Mouse (Mus musculus) kidney, postnatal 25 days (tissue): Measurements from ENCODE around the gene Sfpq.
"Not testable (repeated sequence)": the region's sequence is repeated elsewhere in the genome, so short reads cannot be mapped to it uniquely, and the experiment has no call there.

Experiments
- DNase-seq, 2 experiments: peaks; one replicate each; pipeline ENCODE4 v3.0.0; 2021; ENCODE audit warnings: mixed read lengths in 2 of 2

The Sfpq gene

GRCm38 (mm10) chr4:127021151-127021945, at the start of gene Sfpq:
Gene Sfpq, plus strand, starts transcription at chr4:127021324.
- DNase-seq, result peak; percentile 97 to 99

GRCm38 (mm10) chr4:126977467-126977866, 43.7 kb upstream of the Sfpq start:
- DNase-seq, result peak; percentile 51 to 74

GRCm38 (mm10) chr4:126978706-126979105, 42.4 kb upstream of the Sfpq start:
- DNase-seq, result no peak

- no peak for DNase-seq
Measured at GRCm38 (mm10) chr4:126983321-126983720, 37.8 kb upstream of the Sfpq start.

DNA sequence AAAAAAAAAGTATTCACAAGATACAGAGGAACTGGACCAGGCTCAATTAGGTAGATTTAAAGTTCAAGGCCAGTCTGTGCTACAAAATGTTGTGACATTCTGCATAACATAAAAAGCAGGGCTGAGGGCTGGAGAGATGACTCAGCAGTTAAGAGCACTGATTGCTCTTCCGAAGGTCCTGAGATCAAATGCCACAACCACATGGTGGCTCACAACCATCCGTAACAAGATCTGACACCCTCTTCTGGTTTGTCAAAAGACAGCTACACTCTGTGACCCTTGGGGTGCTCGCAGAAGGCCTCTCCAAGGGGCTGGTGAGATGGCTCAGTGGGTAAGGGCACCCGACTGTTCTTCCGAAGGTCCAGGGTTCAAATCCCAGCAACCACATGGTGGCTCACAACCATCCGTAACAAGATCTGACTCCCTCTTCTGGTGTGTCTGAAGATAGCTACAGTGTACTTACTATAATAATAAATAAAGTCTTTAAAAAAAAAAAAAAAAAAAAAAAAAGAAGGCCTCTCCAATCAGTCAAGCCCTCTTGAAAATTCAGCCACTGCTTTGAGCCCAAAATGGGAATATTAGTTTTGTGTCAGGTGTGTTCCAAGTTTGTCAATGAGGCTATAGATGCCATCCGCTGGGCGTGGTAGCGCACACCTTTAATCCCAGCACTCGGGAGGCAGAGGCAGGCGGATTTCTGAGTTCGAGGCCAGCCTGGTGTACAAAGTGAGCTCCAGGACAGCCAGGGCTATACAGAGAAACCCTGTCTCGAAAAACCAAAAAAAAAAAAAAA, 37.2 kb upstream of the Sfpq start:
- not testable (repeated sequence) for DNase-seq

DNA sequence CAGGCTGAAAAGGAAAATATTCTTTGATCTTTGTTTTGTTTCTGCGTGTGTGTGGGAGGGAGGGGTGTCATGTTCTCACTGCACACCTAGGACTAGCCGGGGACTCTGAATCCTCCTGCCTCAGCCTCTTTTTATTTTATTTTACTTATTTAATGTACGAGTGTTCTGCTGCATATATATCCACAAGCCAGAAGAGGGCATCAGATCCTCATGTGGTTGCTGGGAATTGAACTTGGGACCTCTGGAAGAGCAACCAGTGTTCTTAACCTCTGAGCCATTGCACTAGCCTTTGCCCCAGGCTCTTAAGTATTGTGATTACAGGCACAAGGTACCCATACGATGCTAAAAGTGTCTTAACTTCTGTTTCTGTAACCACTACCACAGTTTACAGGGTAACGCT, 34.4 kb upstream of the Sfpq start:
- peak in 1 of 2 experiments; percentile 6 for DNase-seq

DNA sequence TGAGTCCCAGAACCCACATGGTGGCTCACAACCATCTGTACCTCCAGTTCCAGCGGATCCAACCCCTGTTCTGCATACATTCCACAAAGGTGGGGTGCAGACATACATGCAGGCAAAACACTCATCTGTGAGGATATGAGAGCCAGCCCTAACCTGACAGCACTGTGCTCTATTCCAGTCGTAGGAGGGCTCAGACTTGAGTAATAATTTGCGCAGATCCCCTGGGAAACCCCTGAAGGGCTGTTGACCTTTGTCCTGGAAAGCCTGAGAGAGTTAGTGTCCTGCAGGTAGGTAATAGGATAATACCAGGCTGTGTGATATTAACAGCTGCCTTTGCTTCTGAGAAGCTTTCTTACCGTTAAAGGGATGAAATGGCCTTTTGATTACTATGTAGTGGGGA, 32.6 kb upstream of the Sfpq start:
- DNase-seq, result no peak

DNA sequence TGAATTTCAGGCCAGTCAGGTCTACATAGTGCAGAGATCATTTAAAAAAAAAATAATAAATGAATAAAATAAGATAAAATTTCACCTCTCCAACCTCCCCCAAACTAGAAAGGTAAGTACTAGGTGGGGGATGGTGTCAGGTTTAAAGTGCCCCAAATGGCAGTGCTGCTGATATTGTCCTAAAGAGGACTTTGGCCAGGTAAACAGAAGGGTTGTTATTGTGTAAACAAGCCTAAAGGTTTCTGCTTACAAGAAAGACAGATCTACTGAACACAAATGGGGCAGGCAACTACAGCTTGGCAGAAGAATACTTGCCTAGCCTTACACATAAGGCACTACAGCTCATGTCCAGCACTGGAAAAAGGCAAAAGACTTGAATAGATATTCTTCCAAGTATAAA, 30.6 kb upstream of the Sfpq start:
- no peak for DNase-seq

DNA sequence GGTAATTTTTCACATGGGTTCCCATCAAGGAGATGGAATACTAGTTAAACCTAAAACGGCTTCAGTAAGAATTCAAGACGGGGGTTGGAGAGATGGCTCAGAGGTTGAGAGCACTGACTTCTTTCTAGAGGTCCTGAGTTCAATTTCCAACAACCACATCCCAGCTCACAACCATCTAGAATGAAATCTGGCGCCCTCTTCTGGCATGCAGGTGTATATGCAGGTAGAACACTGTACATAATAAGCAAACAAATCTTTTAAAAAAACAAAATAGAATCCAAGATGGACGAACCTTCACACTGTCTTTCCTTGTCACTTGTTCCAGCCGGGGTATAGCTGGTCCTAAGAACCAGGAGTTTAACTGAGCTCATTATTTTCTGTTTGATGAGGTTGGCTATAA, 28.8 kb upstream of the Sfpq start:
- peak in 1 of 2 experiments; percentile 21 for DNase-seq

GRCm38 (mm10) chr4:126999372-126999771, 21.8 kb upstream of the Sfpq start:
- DNase-seq, result not testable (repeated sequence)

GRCm38 (mm10) chr4:127000601-127001105, 20.5 kb upstream of the Sfpq start:
- no peak for DNase-seq

DNA sequence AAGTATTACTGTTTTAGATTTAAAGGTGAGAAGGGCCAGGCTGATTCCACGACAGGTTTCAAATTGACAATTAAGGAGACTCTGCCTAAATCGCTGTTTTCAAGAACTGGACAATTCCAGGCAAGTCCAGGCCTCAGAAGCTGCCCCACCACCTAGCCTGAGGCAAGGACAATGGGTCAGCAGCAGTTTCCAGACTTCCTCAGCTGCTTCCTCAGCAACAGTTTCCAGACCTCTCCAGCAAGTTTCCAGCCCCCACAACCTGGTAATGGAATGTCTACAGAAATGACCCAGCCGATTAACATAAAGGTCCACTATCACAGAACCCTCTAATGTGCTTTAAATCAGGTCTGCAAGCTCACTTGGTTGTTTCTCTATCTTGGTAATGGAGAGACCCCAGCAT, 16.7 kb upstream of the Sfpq start:
- no peak for DNase-seq

GRCm38 (mm10) chr4:127005113-127005936, 15.8 kb upstream of the Sfpq start:
- DNase-seq, result peak; percentile 64 to 71

DNA sequence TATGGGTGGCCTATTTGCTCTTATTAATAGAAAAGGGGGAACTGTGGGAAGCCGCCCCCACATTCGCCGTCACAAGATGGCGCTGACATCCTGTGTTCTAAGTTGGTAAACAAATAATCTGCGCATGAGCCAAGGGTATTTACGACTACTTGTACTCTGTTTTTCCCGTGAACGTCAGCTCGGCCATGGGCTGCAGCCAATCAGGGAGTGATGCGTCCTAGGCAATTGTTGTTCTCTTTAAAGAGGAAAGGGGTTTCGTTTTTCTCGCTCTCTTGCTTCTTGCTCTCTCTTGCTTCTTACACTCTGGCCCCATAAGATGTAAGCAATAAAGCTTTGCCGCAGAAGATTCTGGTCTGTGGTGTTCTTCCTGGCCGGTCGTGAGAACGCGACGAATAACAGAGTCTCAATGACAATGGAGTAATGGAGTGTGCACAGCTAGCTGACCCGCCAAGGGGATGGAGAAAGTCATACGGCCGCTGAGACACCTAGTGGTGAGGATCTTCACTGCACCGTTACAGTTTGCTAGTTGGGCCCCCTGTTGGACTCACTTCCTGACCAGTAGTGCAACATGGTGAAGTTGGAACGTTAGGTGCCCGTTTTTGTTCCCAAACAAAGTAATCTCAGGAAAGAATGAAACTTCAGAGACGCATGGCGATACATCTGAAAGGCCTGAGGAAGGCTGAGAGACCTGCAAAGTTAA, 5.7 kb upstream of the Sfpq start:
- peak; percentile 91 to 94 for DNase-seq

DNA sequence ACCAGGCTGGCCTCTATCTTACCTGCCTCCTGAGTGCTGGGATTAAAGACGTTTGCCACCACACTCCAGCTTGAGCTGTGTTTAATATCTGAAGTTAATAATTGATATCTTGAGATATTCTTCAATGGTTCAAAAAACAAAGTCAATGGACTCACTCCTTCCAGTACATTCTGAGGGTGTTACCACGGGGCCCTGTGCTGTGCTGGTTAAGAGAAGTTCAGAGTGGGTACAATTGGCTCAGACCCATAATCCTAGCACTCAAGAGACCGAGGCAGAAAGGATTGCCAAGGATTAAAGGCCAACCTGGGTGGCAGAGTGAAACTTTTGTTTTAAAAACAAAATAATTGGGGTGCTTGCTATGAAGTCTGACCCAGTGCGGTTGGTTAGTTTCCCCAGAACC, 4.8 kb upstream of the Sfpq start:
- peak; percentile 41 to 69 for DNase-seq

DNA sequence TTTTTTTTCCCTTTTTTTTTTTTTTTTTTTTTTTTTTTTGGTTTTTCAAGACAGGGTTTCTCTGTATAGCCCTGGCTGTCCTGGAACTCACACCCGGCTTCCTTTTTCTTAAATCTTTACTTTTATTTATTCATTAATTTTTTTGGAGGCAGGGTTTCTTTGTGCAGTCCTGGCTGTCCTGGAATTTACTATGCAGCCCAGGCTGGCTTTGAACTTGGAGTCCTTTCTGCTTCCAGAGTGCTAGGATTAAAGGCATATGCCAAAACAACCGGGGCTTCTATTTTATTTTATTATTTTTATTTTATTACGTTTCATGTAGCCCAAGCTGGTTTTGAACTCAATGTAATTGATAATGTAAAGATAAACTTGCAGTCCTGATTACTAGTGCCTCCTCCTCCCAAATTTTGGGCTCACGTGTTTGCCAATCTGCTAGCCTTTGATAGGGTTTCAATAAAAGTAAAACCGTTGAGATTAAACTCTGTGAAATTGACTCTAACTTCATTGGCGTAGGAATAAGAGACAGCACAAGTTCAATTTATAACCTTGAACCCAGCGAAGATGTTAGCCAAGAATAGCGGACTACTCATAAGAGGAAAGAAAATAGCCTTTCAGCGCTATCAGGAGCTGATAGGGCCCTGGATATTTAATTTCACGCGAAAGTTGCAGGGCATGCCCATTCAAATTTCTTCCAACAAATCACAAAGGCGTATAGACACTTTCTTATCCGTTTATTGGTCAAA, 543 bp upstream of the Sfpq start:
- no peak for DNase-seq

DNA sequence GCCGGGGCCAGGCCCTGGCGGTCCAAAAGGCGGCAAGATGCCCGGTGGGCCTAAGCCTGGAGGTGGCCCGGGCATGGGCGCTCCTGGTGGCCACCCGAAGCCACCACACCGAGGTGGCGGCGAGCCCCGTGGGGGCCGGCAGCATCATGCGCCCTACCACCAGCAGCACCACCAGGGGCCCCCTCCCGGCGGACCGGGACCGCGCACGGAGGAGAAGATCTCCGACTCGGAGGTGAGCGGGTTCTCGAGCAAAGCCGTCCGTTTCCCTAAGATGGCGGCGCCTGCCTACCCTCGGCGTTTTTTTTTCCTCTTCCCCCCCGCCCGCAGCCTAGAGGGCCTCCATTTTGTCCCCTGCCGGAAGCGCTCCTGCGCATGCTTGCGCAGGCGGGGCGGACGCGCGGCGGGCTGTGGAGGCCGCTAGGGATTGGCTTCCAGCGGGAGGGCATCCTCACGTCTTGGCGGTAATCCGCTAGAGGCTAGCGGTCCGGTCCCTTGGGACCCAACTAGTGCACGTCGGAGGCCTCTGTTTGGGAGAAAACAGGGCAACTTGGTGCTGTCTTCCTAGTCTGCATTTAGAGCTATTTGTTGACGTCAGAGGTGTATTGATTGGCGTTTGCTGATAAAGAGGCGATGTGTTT, 984 bp downstream of the Sfpq start:
- peak; percentile 85 to 95 for DNase-seq

DNA sequence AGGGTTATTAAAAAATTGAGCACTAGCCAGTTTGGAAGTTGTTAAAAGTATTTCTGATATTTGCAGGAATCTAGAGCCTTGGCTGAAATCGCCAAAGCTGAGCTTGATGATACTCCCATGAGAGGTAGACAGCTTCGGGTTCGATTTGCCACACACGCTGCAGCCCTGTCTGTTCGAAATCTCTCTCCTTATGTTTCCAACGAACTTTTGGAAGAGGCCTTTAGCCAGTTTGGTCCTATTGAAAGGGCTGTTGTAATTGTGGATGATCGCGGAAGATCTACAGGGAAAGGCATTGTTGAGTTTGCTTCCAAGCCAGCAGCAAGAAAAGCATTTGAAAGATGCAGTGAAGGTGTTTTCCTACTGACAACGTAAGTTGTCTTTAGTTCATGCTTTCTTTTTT, 2.1 kb downstream of the Sfpq start:
- no peak for DNase-seq

DNA sequence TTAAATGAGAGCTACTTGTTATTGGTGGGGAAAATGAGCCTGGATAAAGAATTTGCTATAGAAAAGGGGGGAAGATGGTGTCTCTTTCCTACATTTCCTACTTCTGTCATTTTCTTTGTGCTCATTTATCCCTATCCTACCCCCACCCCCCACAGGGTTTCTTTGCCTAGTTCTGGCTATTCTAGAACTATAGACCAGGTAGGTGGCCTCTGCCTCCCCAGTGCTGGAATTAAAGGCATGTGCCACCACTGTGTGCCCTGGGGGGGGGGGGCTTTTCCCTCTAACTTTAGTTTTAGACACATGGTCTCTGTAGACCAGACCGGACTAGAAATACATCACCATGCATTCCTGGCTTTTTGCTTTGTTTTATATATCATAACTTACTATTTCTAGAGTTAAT, 3.1 kb downstream of the Sfpq start:
- no peak for DNase-seq

DNA sequence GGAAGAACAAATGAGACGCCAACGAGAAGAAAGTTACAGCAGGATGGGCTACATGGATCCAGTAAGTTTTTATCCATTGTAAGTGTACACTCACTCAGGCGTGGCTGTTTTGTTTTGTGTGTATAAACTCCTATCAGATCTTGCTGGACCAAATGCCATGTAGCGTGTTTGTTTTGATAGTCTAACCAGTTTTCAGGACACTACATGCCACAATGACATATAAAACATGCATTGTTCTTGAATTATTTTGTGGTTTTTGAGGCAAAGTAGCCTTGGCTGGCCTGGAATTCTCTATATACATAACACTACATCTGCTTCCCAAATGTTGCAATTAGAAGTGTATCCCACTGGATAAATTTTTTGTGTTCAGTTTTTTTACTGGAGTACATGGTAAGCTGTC, 5.7 kb downstream of the Sfpq start:
- DNase-seq, result no peak
